Mouse (Mus musculus): ENCODE results near the gene Atm.

DNA sequence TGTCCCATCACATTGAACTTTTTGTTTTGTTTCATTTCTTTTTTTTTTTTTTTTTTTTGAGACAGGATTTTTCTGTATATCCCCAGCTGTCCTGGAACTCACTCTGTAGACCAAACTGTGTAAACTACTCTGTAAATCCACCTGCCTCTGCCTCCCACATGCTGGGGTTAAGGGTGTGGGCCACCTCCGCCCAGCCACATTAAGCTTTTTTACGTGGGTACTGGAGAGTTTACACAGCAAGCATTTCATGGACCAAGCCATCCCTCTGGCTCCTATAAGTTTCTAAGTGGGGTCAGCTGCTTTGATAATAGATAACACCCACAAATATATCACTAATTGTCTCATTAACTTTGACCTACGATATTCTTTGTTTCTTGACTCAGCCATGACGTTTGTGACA, 128.0 kb downstream of the Atm start:
- no peak for TF ChIP-seq CTCF (IDR thresholded peaks at IDR 0.05; ENCODE audit: low read depth, low read length)
- no peak for TF ChIP-seq TAL1 (conservative IDR thresholded peaks at IDR 0.05; ENCODE audit: low read depth, low read length)
- no peak for TF ChIP-seq GATA1 (IDR thresholded peaks at IDR 0.05; ENCODE audit: borderline replicate concordance, low read length)
- no peak for TF ChIP-seq POLR2AphosphoS5 (IDR thresholded peaks at IDR 0.05; ENCODE audit: insufficient replicate concordance, low read depth, low read length)
- no peak for TF ChIP-seq GATA2 (IDR thresholded peaks at IDR 0.05; ENCODE audit: borderline replicate concordance, low read depth, low read length)

All from G1E (cell line).